Mouse (Mus musculus): ENCODE results near the gene Foxn1. TPM values are rescaled to one million over a fixed set of nuclear protein-coding genes. Genes with fewer than 3 reads are reported as not detected.

The Foxn1 gene
- polyA plus RNA-seq, 1 experiment from 2014 or later = not detected

DNA sequence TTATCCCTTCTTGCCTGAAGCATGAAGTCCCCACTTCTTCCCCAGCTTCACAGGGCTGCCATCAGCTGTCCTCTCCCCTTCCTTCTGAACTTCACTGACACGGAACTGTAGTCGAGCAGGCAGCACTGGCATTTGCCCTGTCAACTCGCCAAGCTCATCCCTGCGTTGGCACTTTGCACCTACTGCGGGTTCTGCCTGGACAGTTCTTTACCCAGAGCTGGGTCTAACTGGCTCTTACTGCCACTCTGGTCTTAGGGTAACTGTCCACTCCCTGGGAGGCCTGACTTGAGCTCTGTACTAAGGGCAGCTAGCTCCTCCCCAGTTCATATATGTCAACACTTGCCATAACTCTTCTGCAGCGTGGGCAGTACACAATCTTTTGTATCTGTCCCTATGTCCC is 30.5 kb upstream of the Foxn1 start:
- Histone ChIP-seq H3K27ac (ENCODE audit: low read length) (no peak overlapping the region), H3K4me2 (replicated peaks; ENCODE audit: low read depth, low read length) (no peak overlapping the region), H3K4me1 (ENCODE audit: insufficient read depth, low read depth, low read length) (no peaks in the 10 kb centered on the region), H3K9ac (replicated peaks; ENCODE audit: low read depth) (no peak overlapping the region), H3K4me3 (ENCODE audit: low read depth, low read length) (no peak overlapping the region), H3K36me3 (ENCODE audit: insufficient read depth, low read length) (no peaks in the 10 kb centered on the region), H3K27me3 (replicated peaks; ENCODE audit: insufficient read depth, low read length) (no peaks in the 10 kb centered on the region), H3K9me3 (ENCODE audit: low read length) (no peaks in the 10 kb centered on the region)
- WGBS = 64% methylated on average over 6 of the region's 6 CpGs
- no peak for TF ChIP-seq EP300 (IDR thresholded peaks at IDR 0.05)
- TF ChIP-seq CTCF (IDR thresholded peaks at IDR 0.05) = no peak
- DNase-seq (ENCODE audit: low spot score) = no peak
- no peak for ATAC-seq

DNA sequence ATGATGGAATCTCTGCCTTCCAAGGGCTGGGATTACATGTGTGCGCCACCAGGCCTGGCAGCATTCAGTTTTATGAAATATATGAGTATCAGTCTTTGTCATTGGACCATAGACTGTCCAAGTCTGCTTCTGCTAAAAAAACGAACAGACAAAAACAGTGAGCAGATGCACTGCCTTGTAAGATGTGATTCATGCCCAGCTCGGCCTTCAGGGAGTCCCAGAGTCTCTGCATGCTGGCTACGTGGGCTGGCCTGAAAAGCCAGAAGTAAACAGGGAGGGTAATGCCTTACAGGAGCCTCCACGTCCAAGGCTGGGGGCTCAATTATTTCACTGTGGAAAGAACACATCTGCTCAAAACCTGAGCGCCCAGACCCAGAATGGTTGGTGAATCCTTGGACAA is 26.5 kb upstream of the Foxn1 start:
- Histone ChIP-seq H3K27ac (ENCODE audit: low read length) (no peak overlapping the region), H3K36me3 (ENCODE audit: insufficient read depth, low read length) (no peaks in the 10 kb centered on the region), H3K4me1 (ENCODE audit: insufficient read depth, low read depth, low read length) (no peaks in the 10 kb centered on the region; the same call in 1 of the 2 replicates), H3K9ac (replicated peaks; ENCODE audit: low read depth) (no peak overlapping the region), H3K27me3 (replicated peaks; ENCODE audit: insufficient read depth, low read length) (no peaks in the 10 kb centered on the region), H3K4me3 (ENCODE audit: low read depth, low read length) (no peak overlapping the region), H3K9me3 (ENCODE audit: low read length) (no peaks in the 10 kb centered on the region), H3K4me2 (replicated peaks; ENCODE audit: low read depth, low read length) (no peak overlapping the region)
- DNase-seq (ENCODE audit: low spot score) = no peak
- WGBS = 68% methylated on average over 6 of the region's 6 CpGs
- TF ChIP-seq EP300 (IDR thresholded peaks at IDR 0.05) = no peak
- TF ChIP-seq CTCF (IDR thresholded peaks at IDR 0.05) = no peak
- no peak for ATAC-seq

DNA sequence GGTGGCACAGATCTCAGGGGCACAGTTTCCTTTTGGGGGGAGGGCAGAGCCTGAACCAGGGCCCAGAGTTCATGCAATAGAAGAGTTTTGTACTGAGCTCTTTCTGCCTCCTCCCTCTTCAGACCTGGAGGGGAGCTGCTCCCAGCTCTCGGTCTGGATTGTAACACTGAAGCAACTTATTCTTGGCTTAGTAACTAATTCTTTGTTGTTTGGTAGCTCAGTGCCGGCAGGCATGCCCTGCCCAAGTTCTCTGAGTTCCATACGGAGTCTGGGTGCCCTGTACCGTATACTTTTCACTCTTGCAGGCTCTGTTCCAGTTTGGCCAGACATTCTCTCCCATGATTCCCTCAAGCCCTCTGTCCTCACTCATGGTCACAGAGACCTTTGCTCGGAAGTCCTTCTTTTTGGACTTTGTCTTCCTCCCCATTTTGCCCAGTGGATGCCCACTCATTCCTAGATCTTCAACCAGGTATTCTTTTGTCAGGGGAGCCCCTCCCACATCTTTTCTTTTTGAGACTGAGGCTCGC is 26.0 kb upstream of the Foxn1 start:
- Histone ChIP-seq H3K4me2 (replicated peaks; ENCODE audit: low read depth, low read length) (no peak overlapping the region), H3K36me3 (ENCODE audit: insufficient read depth, low read length) (no peaks in the 10 kb centered on the region), H3K27me3 (replicated peaks; ENCODE audit: insufficient read depth, low read length) (no peaks in the 10 kb centered on the region), H3K9me3 (ENCODE audit: low read length) (no peaks in the 10 kb centered on the region), H3K4me3 (ENCODE audit: low read depth, low read length) (no peak overlapping the region), H3K27ac (ENCODE audit: low read length) (no peak overlapping the region), H3K4me1 (ENCODE audit: insufficient read depth, low read depth, low read length) (no peaks in the 10 kb centered on the region; the same call in 1 of the 2 replicates), H3K9ac (replicated peaks; ENCODE audit: low read depth) (no peak overlapping the region)
- ATAC-seq (no peak), DNase-seq (ENCODE audit: low spot score) (no peak)
- 53% methylated on average over 6 of the region's 6 CpGs for WGBS
- TF ChIP-seq CTCF (IDR thresholded peaks at IDR 0.05) (no peak), EP300 (IDR thresholded peaks at IDR 0.05) (no peak)

DNA sequence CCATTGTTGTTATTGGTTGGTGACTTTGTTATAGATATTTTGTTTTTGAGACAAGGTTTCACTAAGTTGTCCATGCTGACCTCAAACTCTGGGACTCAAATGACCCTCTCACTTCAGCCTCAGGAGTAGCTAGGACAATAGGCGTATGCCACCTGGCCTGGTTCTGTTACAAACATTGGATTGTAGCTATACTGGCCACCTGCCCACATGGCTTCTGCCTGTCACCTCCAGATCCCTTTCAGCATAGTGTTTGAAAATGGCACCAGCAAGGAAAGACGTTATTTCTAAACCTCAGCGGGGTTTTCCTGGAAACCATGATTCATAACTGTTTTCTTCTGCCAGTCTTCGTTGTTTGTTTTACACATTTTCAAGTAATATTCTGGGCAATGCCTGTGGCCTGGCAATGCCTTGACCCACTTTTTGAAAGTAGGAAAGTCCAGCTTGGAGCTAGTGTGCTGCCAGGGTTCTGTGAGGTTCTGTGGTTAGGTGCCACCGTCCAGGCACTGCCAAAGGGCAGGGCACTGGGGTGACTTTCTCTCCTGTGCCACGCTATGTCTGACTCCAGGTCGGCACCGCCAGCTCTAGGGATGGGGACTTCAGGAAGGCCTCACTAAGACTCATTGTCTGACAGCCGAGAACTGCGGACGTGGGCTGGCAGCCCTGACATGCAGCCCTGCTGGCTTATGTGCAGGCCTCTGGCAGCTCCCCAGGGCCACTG is 25.4 kb upstream of the Foxn1 start:
- no peak for TF ChIP-seq EP300 (IDR thresholded peaks at IDR 0.05)
- no peak for TF ChIP-seq CTCF (IDR thresholded peaks at IDR 0.05)

DNA sequence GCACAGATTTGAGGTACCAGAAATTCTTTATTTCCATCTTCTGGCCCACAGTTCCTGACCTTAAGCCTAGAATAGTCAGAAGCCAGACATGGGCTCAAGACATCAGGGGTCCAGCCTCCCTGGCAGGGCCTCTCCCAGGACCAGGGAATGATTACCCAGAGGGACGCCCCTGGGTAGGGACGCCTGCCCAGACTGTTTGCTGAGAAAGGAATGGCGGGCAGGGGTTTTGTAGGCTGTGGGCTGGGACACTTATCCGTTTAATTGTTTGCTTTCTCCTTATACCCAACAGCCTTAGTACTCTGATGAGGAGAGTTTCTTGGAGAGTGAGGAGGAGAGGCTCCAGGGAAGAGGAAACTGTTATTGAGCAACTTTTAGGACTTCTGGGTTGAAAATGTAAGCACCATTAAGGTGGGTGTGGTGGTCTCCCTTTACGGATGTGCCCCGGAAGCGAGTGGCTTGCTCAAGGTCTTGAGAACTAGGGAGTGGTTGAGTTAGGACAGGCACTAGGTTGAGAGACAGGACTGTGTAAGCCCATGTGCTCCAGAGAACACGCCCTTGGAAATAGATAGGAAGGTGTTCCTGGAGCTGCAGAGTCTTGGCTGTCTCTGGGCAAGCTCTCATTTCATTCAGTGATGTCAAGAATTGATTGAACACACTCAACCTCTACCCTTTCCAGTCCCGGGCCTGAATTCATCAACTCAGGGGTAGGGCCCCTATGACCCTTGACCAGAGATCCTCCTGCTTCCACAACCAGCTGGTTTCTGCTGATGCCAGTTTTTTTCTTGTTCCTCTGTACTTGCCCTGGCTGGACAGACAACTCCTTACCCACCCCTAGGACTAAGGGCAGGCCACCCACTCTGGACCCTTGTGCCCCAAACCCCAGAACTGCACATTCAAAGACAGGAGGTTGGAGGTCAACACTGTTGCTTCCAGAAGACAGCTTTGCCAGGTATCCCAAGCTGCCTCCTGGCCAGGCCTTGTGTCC is 22.2 kb upstream of the Foxn1 start:
- no peak overlapping the region for H3K4me3 ChIP-seq (ENCODE audit: low read depth, low read length)
- ATAC-seq (peak; percentile 87), DNase-seq (ENCODE audit: low spot score) (peak; percentile 85)
- H3K4me2 ChIP-seq (replicated peaks; ENCODE audit: low read depth, low read length) = no peak overlapping the region
- no peaks in the 10 kb centered on the region; the same call in 1 of the 2 replicates for H3K4me1 ChIP-seq (ENCODE audit: insufficient read depth, low read depth, low read length)
- 37% methylated on average over 9 of the region's 9 CpGs for WGBS
- H3K27me3 ChIP-seq (replicated peaks; ENCODE audit: insufficient read depth, low read length) = no peaks in the 10 kb centered on the region
- peak overlapping the region; percentile 58; the same call in 1 of the 2 replicates for H3K27ac ChIP-seq (ENCODE audit: low read length)
- no peaks in the 10 kb centered on the region for H3K9me3 ChIP-seq (ENCODE audit: low read length)
- H3K36me3 ChIP-seq (ENCODE audit: insufficient read depth, low read length) = no peaks in the 10 kb centered on the region
- no peak overlapping the region for H3K9ac ChIP-seq (replicated peaks; ENCODE audit: low read depth)
- TF ChIP-seq CTCF (IDR thresholded peaks at IDR 0.05) (no peak), EP300 (IDR thresholded peaks at IDR 0.05) (peak; percentile 54)

More for the DNA sequence above, 25.4 kb upstream of the Foxn1 start:
- no peak overlapping the region for H3K4me3 ChIP-seq (ENCODE audit: low read depth, low read length)
- H3K27me3 ChIP-seq (replicated peaks; ENCODE audit: insufficient read depth, low read length) = no peaks in the 10 kb centered on the region
- no peak overlapping the region for H3K4me2 ChIP-seq (replicated peaks; ENCODE audit: low read depth, low read length)
- H3K27ac ChIP-seq (ENCODE audit: low read length) = no peak overlapping the region
- no peaks in the 10 kb centered on the region; the same call in 1 of the 2 replicates for H3K4me1 ChIP-seq (ENCODE audit: insufficient read depth, low read depth, low read length)
- DNase-seq (ENCODE audit: low spot score) (no peak), ATAC-seq (no peak)
- H3K9ac ChIP-seq (replicated peaks; ENCODE audit: low read depth) = no peak overlapping the region
- 73% methylated on average over 11 of the region's 11 CpGs for WGBS
- H3K9me3 ChIP-seq (ENCODE audit: low read length) = no peaks in the 10 kb centered on the region
- H3K36me3 ChIP-seq (ENCODE audit: insufficient read depth, low read length) = no peaks in the 10 kb centered on the region

DNA sequence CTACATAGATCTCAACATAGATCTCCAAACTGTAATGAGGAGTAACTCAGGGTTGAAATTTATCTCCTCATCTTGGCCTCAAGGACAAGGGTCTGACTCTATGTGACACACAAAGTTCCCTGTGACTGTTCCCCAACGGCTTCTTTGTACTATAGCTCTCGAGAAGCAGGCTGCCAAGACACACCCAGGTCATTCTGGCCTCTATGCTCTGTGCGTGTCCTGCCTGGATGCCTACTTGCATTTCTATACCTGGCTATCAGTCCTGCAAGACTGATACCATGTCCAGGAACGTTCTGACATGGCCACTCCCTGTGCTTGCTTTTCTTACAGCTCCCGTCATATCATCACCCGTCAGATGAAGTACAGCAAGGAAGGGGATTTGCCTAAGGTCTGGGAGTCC is 15.7 kb upstream of the Foxn1 start:
- no peaks in the 10 kb centered on the region for H3K27me3 ChIP-seq (replicated peaks; ENCODE audit: insufficient read depth, low read length)
- ATAC-seq = no peak
- 51% methylated on average over 6 of the region's 6 CpGs for WGBS
- H3K9me3 ChIP-seq (ENCODE audit: low read length) = no peaks in the 10 kb centered on the region
- H3K4me1 ChIP-seq (ENCODE audit: insufficient read depth, low read depth, low read length) = no peaks in the 10 kb centered on the region; the same call in 1 of the 2 replicates
- H3K27ac ChIP-seq (ENCODE audit: low read length) = no peak overlapping the region
- no peak for DNase-seq (ENCODE audit: low spot score)
- H3K4me2 ChIP-seq (replicated peaks; ENCODE audit: low read depth, low read length) = no peak overlapping the region
- no peak for TF ChIP-seq CTCF (IDR thresholded peaks at IDR 0.05)
- TF ChIP-seq EP300 (IDR thresholded peaks at IDR 0.05) = no peak
- no peak overlapping the region for H3K9ac ChIP-seq (replicated peaks; ENCODE audit: low read depth)
- H3K4me3 ChIP-seq (ENCODE audit: low read depth, low read length) = no peak overlapping the region
- no peaks in the 10 kb centered on the region for H3K36me3 ChIP-seq (ENCODE audit: insufficient read depth, low read length)

Data from lung, postnatal 0 days (tissue).